Mouse (Mus musculus) colon, adult 2 months (tissue): ENCODE data around the gene Tulp1. TPM values are rescaled to one million over a fixed set of nuclear protein-coding genes. Genes with fewer than 3 reads are reported as not detected.

ENCODE experiments used
- polyA plus RNA-seq: library from polyadenylated mRNA; depleted of rRNA; stranded (reverse); fragments of >200 nt; gene quantifications from 2 replicates; pipeline ENCODE4 v1.2.3, GENCODE M21; 2012; rRNA removed

Gene Tulp1
- 0.36 and 1.0 TPM in 2 replicates for polyA plus RNA-seq

GRCm38 (mm10) chr17:28365122-28365521, at the start of gene Tulp1:
Tulp1 (minus strand) TSS chr17:28365222.

GRCm38 (mm10) chr17:28350466-28351352, 14.3 kb downstream of the Tulp1 start, which contains the start of gene Tead3:
Tead3 (minus strand) TSS chr17:28350817.

GRCm38 (mm10) chr17:28328366-28328928, 36.6 kb downstream of the Tulp1 start, which contains the start of gene Rpl10a:
Rpl10a (plus strand) TSS chr17:28328471.

GRCm38 (mm10) chr17:28313212-28313879, 51.7 kb downstream of the Tulp1 start, which contains the start of gene Fance:
Fance (plus strand) TSS chr17:28313519.

Other genes starting within 250 kb of the Tulp1 start
- gene Scube3, start 223.1 kb downstream of the Tulp1 start, polyA plus RNA-seq: 1.4 and 2.4 TPM in 2 replicates
- gene Zfp523, start 188.1 kb downstream of the Tulp1 start, polyA plus RNA-seq: 71.9 and 76.1 TPM in 2 replicates
- 4.3 and 4.7 TPM in 2 replicates for gene Def6, start 157.4 kb downstream of the Tulp1 start, polyA plus RNA-seq
- gene Ppard, start 132.5 kb downstream of the Tulp1 start, polyA plus RNA-seq: 229 and 242 TPM in 2 replicates
- 15.9 and 21.3 TPM in 2 replicates for gene Fance, start 51.7 kb downstream of the Tulp1 start, polyA plus RNA-seq
- gene Rpl10a, start 36.8 kb downstream of the Tulp1 start, polyA plus RNA-seq: 3,183 and 4,590 TPM in 2 replicates
- gene Tead3, start 14.4 kb downstream of the Tulp1 start, polyA plus RNA-seq: 36.0 and 39.2 TPM in 2 replicates
- 48.6 and 72.9 TPM in 2 replicates for gene Fkbp5, start 152.3 kb upstream of the Tulp1 start, polyA plus RNA-seq
- gene Armc12, start 165.6 kb upstream of the Tulp1 start, polyA plus RNA-seq: not detected in 2 replicates
- gene Clpsl2, start 184.2 kb upstream of the Tulp1 start, polyA plus RNA-seq: not detected in 2 replicates
- 161 and 4,635 TPM in 2 replicates for gene Clps, start 195.5 kb upstream of the Tulp1 start, polyA plus RNA-seq
- gene Lhfpl5, start 210.4 kb upstream of the Tulp1 start, polyA plus RNA-seq: 1.3 and 1.5 TPM in 2 replicates